Mouse (Mus musculus) adrenal gland, adult 2 months (tissue): ENCODE results near the gene Slc9a3. TPM values are rescaled to one million over a fixed set of nuclear protein-coding genes. Genes with fewer than 3 reads are reported as not detected.

ENCODE experiments used
- DNase-seq: peaks from one replicate; pipeline ENCODE4 v3.0.0; 2021
- polyA plus RNA-seq: library from polyadenylated mRNA; depleted of rRNA; stranded (reverse); fragments of >200 nt; gene quantifications from 2 replicates; pipeline ENCODE4 v1.2.3, GENCODE M21; 2012; rRNA removed
- total RNA-seq, 2 experiments: library from RNA; stranded (reverse); gene quantifications; 2 replicates each; pipeline ENCODE4 v1.2.3; 2021

The Slc9a3 gene
- total and polyA plus RNA-seq, 3 experiments = 0.03 to 0.55 (median 0.35) TPM

- DNase-seq = no peak
Observed at GRCm38 (mm10) chr13:74145983-74146622, 24.8 kb downstream of the Slc9a3 start.

- no peak for DNase-seq
Observed at GRCm38 (mm10) chr13:74147327-74147726, 26.1 kb downstream of the Slc9a3 start.

GRCm38 (mm10) chr13:74166348-74167056, 45.2 kb downstream of the Slc9a3 start:
- peak; percentile 71 for DNase-seq

GRCm38 (mm10) chr13:74167057-74167413, 45.8 kb downstream of the Slc9a3 start:
- DNase-seq = no peak

- peak; percentile 47 for DNase-seq
Observed at GRCm38 (mm10) chr13:74167492-74167891, 46.2 kb downstream of the Slc9a3 start.

GRCm38 (mm10) chr13:74169446-74170164, 48.3 kb downstream of the Slc9a3 start:
- DNase-seq = no peak

- DNase-seq = no peak
Observed at GRCm38 (mm10) chr13:74172036-74172435, 50.8 kb downstream of the Slc9a3 start.

- DNase-seq = peak; percentile 60
Observed at GRCm38 (mm10) chr13:74183011-74183695, 61.9 kb downstream of the Slc9a3 start.

GRCm38 (mm10) chr13:74192613-74193012, 71.4 kb downstream of the Slc9a3 start:
- peak; percentile 17 for DNase-seq

GRCm38 (mm10) chr13:74196451-74196850, 75.2 kb downstream of the Slc9a3 start:
- no peak for DNase-seq

- DNase-seq = peak; percentile 94
Observed at GRCm38 (mm10) chr13:74208317-74208985, 87.2 kb downstream of the Slc9a3 start, which contains the start of gene Exoc3. Gene Exoc3, minus strand, starts transcription at chr13:74208732.

- no peak for DNase-seq
Observed at GRCm38 (mm10) chr13:74208986-74209345, 87.7 kb downstream of the Slc9a3 start.

GRCm38 (mm10) chr13:74218441-74218840, 97.2 kb downstream of the Slc9a3 start:
- DNase-seq = peak; percentile 85

Other genes with a start within 250 kb of the Slc9a3 start
- gene Trip13, start 183.7 kb upstream of the Slc9a3 start, total RNA-seq = 1 to 10 TPM in 1 of 2 experiments, under 1 TPM in 1; 0.69 to 2.2 TPM
- gene Trip13, start 183.7 kb upstream of the Slc9a3 start, polyA plus RNA-seq = 0.12 TPM in 1 of 2 replicates, not detected in the other
- gene Brd9, start 183.6 kb upstream of the Slc9a3 start, total RNA-seq = 10 to 100 TPM; 28.7 to 29.1 TPM
- 16.4 and 16.8 TPM in 2 replicates for gene Brd9, start 183.6 kb upstream of the Slc9a3 start, polyA plus RNA-seq
- gene Zdhhc11, start 157.6 kb upstream of the Slc9a3 start, total RNA-seq = not detected
- gene Zdhhc11, start 157.6 kb upstream of the Slc9a3 start, polyA plus RNA-seq = not detected in 2 replicates
- gene Tppp, start 112.0 kb upstream of the Slc9a3 start, total RNA-seq = 10 to 100 TPM in 1 of 2 experiments, 1 to 10 TPM in 1; 9.3 to 15.7 TPM
- 2.9 and 4.9 TPM in 2 replicates for gene Tppp, start 112.0 kb upstream of the Slc9a3 start, polyA plus RNA-seq
- gene Cep72, start 59.2 kb upstream of the Slc9a3 start, total RNA-seq = 1 to 10 TPM; 4.2 to 4.5 TPM
- gene Cep72, start 59.2 kb upstream of the Slc9a3 start, polyA plus RNA-seq = 1.1 and 1.4 TPM in 2 replicates
- gene Exoc3, start 87.3 kb downstream of the Slc9a3 start, total RNA-seq = 10 to 100 TPM; 54.2 to 69.9 TPM
- 30.0 and 40.0 TPM in 2 replicates for gene Exoc3, start 87.3 kb downstream of the Slc9a3 start, polyA plus RNA-seq
- 1 to 10 TPM in 1 of 2 experiments, under 1 TPM in 1; 0.81 to 1.9 TPM for gene Ahrr, start 170.9 kb downstream of the Slc9a3 start, total RNA-seq
- 1.1 and 1.6 TPM in 2 replicates for gene Ahrr, start 170.9 kb downstream of the Slc9a3 start, polyA plus RNA-seq
- gene Pdcd6, start 196.1 kb downstream of the Slc9a3 start, total RNA-seq = 100 to 1,000 TPM; 143 to 150 TPM
- 83.4 and 84.4 TPM in 2 replicates for gene Pdcd6, start 196.1 kb downstream of the Slc9a3 start, polyA plus RNA-seq
- gene Sdha, start 228.8 kb downstream of the Slc9a3 start, total RNA-seq = 100 to 1,000 TPM; 601 to 696 TPM
- gene Sdha, start 228.8 kb downstream of the Slc9a3 start, polyA plus RNA-seq = 99.4 and 128 TPM in 2 replicates
- 10 to 100 TPM; 51.0 to 58.7 TPM for gene Ccdc127, start 228.9 kb downstream of the Slc9a3 start, total RNA-seq
- 1.1 and 1.3 TPM in 2 replicates for gene Ccdc127, start 228.9 kb downstream of the Slc9a3 start, polyA plus RNA-seq
- under 1 TPM; 0.17 to 0.79 TPM for gene Lrrc14b, start 242.5 kb downstream of the Slc9a3 start, total RNA-seq
- gene Lrrc14b, start 242.5 kb downstream of the Slc9a3 start, polyA plus RNA-seq = 0.44 and 0.49 TPM in 2 replicates